Mouse (Mus musculus): ENCODE measurements around the gene Fbln5.

- TF ChIP-seq EP300 (optimal IDR thresholded peaks at IDR 0.05) (no peak), CTCF (IDR thresholded peaks at IDR 0.05; ENCODE audit: low read depth) (no peak)
Observed at GRCm38 (mm10) chr12:101854336-101854735, 35.5 kb upstream of the Fbln5 start.

All from stomach, postnatal 0 days (tissue).